Mouse (Mus musculus) frontal cortex, postnatal 25 days (tissue): ENCODE measurements around the gene Apc2.

Source experiments
- DNase-seq, 2 experiments: peaks; one replicate each; pipeline ENCODE4 v3.0.0; 2022; ENCODE audit warnings: low spot score in 2 of 2

Apc2 gene

DNA sequence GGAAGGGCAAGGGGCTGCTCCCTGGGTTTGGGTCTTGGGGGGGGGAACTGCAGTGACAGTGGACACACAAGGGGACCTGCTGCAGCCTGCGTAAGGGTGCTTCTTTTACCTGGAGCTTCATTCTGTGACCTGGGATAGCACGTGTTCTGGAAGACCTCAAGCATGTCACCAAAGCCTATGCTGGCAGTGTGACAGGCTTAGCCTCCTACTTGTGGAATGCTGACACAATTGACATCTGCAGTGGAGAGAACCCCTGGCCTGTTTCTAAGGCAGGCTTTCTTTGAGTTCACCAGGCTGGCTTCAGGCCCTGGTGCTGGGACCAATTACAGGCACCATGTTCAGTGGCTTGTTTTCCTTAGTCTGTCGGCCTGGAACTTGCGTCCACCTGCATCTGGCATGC is 1.5 kb upstream of the Apc2 start:
- no peak for DNase-seq

DNA sequence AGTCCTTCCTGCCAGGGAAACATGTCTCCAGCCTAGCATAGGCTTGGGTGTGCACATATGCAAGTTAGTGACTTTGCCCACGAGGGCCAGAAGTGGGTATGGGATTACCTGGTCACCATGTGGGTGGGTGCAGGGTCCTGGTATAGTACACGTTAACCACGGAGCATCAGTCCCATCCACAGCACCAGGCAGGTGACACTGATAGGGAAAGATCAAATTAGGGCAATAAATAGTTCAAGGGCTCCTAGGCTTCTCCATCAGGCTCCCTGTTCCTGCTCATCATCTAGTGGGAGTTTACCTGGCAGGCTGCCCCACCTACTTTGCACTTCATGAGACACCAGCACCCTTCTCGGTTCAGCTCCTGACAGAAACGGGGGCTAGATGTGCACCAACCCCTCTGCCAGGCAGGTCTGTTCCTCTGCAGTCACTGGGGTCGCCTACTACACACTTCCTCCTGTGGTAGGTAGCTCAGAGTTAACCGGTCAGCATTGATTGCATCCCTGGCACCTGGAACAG is 931 bp upstream of the Apc2 start:
- DNase-seq, result no peak

DNA sequence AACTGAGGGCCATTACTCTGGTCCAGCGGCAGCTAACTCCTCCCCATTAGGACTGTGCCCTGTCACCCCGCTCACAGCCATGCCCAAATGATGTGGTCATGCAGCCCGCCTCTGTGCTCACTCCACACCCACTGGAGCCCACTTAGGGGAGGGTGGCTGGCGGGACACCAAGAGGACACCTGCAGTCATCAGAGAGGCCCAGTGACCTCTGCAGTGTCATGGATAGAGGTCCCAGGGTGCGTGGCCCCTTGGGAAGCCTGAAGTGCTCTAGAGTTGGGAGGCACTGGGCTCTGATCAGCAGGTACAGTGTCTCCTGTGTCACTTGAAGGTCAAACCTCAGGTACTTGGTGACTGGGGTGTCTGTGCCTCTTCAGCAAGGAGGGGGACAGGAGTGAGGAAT is 1.0 kb downstream of the Apc2 start:
- no peak for DNase-seq

DNA sequence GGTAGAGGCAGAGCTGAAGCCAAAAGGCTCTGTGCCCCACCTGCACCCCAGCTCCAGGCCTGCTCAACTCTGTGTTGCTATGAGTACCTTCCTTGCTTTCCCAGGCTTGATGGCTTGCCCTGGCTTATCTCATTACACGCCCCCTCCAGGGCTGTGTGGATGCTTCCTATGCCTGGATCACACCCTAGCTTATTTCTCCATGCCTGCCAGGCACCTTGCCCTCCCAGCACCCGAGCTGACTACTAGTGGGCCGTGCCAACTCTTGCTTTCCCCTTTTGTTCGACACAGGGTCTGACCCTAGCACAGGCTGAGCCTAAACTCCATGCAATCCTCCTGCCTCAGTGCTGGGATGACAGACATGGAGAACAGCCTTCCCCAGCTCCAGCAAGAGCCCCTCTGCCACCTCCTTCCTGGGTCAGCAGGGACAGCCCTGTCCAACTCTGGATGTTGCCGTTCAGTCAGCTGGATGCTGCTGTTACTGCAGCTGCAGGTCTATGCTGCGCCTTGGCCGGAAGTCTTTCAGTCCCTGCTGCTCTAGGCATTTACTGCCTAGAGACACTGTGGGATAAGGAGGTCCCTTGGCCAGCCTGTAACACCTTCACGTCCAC is 1.9 kb downstream of the Apc2 start:
- DNase-seq, result no peak

DNA sequence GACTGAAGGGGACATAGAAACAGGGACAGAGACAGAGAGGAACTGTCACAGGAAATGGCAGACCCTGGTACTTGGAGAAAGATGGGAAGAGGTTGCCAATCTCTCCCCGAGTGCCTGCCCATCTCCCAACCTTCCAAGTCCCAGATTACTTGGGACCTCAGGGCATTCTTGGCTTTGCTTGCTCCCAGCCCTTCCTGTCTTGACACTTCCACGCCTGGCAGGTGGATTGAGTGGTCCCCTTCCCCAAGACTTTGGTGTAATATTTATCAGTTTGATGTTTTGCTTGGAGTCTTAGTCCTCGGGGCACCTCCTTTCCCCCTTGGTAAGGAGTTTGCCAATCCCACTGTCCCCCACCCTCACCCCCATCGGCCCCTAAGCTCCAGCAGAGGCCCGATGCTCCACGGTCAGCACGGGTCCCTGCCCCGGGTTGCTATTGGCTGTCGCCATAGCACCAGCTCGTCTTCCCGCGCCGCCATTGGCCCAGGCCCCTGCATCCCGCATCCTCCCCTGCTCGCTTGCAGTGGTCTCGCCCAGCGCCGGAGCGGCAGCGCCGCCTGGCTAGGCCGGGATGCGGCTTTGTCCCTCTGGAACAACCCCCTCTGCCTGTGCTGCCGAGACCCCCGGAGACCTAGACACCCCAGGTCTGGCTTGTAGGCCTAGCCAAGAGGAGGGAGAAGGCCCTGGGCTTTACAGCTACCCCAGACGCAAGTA is 2.9 kb downstream of the Apc2 start:
- DNase-seq, result peak; percentile 78 to 85

DNA sequence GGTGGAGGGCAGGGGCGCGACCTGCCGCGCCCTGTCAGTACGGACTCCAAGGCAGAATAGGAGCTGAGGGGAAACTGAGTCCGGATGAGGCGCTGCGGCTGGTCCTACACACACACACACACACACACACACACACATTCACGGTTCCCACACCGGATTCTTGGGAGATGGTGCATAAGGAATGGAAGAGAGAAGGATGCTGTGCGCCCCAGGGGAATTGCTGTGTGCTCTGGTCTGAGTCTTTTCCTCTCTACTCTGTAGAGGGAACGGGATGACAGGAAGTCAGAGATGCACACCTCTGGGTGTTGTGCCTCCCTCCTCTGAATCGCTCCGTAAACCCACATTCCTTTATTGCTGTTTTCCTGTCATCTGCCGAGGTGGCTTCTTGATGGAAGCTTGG is 3.5 kb downstream of the Apc2 start:
- DNase-seq, result no peak

DNA sequence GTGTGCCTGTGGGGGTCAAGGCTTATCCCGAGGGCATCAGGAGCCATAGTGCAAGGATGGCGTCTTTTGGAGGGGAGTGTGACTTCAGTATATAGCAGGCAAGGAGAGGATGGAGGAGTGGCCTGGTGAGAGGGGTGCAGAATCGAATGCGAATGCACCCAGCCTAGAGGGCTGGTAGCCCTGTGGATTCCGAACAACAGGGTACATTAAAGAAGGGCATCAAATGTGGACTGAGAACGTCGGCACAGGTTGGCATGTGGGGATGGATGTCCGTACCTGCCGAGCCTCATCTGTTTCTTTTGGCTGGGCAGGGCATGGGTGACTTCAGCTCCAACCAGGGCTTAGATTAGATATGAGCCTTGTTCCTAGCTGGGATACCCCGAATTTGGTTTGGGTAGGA is 4.0 kb downstream of the Apc2 start:
- no peak for DNase-seq

DNA sequence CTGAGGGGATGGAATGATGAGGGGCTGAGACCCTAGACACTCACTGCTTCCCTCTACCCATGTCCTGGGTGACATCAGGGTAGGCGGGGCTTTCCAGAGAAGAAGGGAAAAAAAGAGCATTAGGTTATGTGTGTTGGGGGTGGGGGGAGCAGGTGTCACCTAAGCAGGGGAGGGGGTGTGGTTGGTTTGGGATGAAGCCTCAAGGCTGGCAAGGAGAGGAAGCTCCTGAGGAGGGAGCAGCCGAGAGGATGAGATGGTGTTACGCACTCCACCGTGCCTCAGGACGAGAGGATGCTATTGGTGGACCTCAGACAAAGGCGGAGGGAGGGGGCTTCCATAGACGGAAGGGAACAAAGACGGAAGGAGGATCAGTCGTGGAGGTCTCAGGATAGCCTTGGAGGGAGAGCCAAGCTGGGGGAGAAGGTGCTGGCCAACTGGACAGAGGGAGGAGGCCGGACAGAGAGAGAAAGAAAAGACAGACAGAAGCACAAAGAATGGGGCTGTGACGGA is 5.0 kb downstream of the Apc2 start:
- DNase-seq, result no peak

DNA sequence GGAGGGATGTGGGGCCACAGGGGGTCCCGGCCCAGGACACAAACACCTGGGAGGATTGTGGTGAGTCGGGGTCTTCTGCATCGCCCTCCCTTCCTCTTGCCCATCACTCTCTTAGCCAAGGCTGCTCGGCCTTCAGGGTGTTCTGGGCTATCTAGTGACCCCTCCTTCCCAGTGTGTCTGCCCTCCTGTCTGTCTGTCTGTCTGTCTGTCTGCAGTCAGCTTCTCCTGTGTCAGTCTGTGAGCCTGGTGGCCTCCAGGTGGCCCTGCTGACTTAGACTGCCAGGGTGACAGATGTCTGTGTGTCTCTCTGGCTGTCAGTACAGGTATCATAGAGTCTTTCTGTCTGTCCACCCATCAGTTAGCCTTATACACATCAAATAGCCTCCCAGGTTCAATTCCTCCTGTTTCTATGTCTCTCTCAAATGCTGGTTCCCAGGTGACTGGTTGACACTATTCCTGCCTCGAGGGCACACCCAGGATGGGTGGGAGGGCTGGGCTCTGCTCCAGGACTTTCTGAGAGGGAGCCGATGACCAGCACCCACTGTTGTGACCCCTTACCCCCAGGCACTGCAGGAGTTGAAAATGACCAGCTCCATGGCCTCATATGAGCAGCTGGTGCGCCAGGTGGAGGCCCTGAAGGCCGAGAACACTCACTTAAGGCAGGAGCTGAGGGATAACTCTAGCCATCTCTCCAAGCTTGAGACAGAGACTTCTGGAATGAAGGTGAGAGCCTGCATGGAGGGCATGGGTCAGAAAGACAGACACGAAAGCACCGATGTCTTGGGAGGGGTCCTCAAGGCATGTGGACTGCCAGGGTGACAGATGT is 5.7 kb downstream of the Apc2 start:
- no peak for DNase-seq

DNA sequence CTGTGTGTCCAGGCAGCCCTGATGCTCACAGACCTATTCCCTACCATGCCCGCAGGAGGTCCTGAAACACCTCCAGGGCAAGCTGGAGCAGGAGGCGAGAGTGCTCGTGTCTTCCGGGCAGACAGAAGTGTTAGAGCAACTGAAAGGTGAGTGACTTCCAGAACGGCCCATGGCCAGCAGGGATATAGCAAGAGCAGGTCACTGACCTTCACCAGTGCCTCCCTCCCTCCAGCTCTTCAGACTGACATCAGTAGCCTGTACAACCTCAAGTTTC is 6.2 kb downstream of the Apc2 start:
- no peak for DNase-seq

DNA sequence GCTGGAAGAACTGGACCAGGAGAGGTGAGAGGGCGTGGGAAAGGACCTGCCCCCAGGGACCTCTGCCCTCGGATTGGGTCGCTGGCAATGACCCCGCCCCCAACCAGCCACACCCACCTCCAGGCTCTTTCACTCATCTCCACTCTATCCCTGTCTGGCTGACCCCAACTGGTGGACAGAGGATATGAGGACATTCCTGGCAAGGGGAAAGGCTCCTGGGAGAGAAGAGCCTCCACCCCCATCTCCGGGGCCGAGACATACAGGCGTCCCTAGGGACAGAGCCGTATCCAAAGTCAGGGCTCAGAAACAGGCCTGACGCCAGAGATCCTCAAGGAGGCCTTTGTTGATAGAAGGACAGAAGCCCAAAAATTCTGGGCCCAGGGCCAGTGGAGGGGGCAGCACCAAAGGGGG is 6.7 kb downstream of the Apc2 start:
- DNase-seq, result no peak

DNA sequence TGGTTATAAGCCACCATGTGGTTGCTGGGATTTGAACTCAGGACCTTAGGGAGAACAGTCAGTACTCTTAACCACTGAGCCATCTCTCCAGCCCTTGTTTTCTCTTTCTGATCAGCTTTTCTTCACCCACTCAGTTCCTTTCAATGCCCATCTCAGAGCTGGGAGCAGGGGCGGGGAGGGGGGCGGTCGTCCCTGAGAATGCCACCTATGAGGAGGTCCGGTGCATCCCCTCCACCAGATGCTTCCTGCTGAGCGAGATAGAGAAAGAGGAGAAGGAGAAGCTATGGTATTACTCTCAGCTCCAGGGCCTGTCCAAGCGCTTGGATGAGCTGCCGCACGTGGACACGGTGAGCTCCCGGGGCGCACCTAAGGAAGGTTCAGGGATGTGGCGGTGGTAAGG is 8.7 kb downstream of the Apc2 start:
- DNase-seq, result no peak

DNA sequence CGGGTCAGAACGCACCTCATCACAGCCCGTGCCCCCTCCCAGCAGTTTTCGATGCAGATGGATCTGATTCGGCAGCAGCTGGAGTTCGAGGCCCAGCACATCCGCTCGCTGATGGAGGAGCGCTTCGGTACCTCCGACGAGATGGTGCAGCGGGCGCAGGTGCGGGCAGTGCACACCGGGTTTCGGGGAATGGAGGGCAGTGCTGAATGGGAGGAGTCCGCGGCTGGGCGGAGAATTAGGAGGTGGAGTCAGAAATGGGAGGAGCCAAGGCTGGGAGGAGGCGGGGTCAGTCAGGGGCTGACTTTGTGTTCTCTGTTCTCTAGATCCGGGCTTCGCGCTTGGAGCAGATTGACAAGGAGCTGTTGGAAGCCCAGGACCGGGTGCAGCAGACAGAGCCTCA is 9.1 kb downstream of the Apc2 start:
- DNase-seq, result no peak

DNA sequence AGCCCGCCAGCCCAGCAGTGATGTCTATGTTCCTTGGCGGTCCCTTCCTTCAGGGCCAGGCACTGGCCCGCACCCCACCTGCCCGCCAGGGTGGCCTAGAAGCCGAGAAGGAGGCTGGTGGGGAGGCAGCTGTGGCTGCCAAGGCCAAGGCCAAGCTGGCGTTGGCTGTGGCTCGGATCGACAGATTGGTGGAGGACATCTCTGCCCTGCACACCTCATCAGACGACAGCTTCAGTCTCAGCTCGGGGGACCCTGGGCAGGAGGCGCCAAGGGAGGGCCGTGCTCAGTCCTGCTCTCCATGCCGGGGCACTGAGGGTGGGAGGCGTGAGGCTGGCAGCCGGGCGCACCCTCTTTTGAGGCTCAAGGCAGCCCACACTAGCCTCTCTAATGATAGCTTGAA is 15.8 kb downstream of the Apc2 start:
- no peak for DNase-seq

DNA sequence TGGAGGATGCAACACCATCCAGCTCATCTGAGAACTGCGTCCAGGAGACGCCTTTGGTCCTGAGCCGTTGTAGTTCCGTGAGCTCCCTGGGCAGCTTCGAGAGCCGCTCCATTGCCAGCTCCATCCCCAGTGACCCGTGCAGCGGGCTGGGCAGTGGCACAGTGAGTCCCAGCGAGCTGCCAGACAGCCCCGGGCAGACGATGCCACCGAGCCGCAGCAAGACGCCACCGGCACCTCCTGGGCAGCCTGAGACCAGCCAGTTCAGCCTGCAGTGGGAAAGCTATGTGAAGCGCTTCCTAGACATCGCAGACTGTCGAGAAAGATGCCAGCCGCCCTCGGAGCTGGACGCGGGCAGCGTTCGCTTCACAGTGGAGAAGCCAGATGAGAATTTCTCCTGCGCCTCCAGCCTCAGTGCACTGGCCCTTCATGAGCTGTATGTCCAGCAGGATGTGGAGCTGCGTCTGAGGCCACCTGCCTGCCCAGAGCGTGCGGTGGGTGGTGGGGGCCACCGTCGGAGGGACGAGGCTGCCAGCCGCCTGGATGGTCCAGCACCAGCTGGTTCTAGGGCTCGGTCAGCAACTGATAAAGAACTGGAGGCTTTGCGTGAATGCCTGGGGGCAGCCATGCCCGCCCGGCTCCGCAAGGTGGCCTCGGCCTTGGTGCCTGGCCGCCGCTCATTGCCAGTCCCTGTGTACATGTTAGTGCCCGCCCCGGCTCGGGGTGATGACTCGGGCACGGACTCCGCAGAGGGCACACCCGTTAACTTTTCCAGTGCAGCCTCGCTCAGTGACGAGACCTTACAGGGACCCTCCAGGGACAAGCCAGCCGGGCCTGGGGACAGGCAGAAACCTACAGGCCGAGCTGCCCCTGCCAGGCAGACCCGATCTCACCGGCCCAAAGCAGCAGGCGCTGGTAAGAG is 17.1 kb downstream of the Apc2 start:
- DNase-seq, result no peak

DNA sequence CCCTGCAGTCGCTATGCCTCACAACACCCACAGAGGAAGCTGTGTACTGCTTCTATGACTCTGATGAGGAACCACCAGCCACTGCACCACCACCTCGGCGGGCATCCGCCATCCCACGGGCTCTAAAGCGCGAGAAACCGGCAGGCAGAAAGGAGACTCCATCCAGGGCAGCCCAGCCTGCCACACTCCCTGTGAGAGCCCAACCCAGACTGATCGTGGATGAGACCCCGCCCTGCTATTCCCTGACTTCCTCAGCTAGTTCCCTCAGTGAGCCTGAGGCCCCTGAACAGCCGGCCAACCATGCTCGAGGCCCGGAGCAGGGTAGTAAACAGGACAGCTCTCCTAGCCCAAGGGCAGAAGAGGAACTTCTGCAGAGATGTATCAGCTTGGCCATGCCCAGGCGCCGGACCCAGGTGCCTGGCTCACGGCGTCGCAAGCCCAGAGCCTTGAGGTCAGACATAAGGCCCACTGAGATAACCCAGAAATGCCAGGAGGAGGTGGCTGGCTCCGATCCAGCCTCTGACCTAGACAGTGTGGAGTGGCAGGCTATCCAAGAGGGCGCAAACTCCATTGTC is 17.9 kb downstream of the Apc2 start:
- DNase-seq, result no peak

DNA sequence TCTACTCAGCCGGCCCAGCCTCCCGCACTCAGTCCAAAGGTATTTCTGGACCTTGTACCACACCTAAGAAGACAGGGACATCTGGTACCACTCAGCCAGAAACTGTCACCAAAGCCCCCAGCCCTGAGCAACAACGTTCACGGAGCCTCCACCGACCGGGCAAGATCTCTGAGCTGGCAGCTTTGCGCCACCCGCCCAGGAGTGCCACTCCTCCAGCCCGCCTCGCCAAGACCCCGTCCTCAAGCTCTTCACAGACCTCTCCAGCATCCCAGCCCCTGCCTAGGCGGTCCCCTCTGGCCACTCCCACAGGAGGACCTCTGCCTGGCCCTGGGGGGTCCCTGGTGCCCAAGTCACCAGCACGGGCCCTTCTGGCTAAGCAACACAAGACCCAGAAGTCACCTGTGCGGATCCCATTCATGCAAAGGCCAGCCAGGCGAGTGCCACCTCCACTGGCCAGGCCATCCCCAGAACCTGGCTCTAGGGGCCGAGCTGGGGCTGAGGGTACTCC is 18.8 kb downstream of the Apc2 start:
- DNase-seq, result no peak

DNA sequence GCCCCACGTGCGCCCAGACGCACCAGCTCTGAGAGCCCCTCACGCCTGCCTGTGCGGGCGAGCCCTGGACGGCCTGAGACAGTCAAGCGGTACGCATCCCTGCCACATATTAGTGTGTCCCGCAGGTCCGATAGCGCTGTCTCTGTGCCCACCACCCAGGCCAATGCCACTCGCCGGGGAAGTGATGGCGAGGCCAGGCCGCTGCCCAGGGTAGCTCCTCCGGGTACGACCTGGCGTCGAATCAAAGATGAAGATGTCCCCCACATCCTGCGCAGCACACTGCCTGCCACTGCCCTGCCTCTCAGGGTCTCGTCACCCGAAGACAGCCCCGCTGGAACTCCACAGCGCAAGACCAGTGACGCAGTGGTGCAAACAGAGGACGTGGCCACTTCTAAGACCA is 19.5 kb downstream of the Apc2 start:
- DNase-seq, result no peak

DNA sequence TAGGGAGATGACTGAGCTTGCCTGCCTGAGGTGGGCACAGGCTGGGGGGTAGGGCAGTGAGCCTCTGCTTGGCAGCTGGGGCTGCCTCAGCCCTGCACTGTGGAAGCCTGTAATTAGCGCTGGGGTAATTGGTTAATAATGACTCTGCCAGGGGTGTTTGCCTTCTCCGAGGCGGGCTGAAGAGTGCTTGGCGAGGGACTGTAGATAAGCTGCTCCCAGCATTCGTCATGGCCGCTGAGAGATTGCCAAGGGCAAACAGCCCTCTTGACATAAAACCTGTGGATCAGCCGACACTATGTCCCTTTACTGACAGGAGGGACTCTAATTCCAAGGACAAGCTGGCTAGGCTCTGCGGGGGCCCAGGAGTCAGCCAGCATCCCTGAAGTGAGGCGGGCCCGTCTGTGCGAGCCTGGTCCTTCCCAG is 20.6 kb downstream of the Apc2 start:
- DNase-seq, result no peak

DNA sequence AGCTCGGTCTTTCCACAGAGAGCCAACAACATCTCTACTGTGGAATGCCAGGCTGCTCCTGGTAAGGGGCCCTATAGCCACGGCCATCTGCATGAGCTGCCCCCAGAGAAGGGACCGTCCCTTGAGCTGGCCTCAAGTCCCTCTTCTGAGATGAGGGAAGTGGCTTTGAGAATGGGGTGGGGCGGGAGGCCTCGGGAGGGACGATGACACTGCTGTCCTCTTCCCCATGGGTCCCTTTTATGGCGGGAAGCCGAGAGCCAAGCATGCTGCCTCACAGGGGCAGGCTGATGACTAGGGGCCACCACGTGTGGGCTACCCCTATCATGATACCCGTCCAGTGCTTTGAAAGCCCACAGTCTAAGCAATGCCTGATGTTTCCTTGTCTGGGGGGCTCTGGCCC is 21.2 kb downstream of the Apc2 start:
- no peak for DNase-seq

DNA sequence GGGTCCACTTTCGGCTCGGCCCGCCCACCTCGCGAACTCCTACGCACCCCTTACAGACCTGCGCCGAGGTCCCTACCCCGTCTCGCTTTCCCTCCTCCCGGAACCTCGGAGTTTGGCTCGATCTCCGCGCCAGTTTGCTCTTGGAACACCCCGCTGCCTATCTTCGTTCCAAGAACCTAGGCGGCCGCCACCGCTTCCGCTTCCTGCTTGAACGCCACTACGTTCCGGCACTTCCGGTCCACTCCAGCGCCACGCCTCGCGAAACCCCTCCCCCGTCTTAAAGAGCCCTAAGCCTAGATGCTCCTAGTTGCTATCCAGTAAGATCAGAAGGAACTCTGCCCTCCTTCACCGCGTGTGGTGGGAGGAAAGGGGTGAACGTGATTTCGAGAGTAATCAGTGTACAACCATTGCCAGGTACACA is 24.6 kb downstream of the Apc2 start, which contains the start of gene 2310011J03Rik:
Gene 2310011J03Rik (minus strand): TSS at position 198 of the 421 bp plus-strand sequence.
- peak; percentile 86 to 88 for DNase-seq
